Mouse (Mus musculus): ENCODE measurements around the gene Nap1l3. TPM values are rescaled to one million over a fixed set of nuclear protein-coding genes. Genes with fewer than 3 reads are reported as not detected.

The Nap1l3 gene
- polyA plus RNA-seq (2021): 4.5 TPM

DNA sequence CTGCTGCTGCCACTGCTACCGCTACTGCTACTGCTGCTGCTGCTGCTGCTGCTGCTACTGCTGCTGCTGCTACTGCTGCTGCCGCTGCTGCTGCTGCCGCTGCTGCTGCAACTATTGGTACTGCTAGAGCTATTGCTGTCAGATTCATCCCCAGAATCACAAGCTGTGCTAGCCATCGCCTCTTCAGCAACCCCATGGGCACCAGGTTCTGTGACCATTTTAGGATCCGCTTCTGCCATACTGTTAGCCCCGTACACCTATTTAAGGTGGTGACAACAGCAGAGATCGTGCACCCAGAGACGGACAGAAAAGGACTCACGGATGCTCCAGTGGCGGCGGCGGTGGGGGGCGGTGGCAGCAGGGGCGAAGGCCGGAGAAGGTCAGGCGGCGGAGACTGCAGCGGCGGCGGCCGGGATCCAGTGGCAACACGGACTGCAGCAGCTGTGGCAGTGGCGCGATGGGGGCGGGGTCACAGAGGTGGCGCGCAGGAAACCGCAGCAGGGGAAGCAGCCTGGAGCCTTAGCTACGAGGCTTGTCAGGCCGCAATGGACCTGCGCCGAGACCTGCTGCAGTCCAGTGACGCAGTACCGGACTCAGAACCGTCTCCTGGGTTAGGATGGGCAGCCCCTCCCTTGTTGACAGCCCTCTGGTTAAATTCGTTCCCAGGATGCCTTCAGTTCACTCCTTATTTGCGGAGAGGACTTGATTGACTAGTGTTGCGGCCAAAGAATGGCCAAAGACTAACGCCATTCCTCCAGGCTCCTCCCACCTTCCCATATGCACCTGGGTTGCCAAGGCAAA, at the start of gene Nap1l3:
Gene Nap1l3, minus strand, starts transcription at position 621 of the 801 bp plus-strand sequence.
- in situ Hi-C loops (cut with MboI; ENCODE audit: low pct_unique_long_range_greater_than_20kb): no loop called here
- DNase-seq (ENCODE audit: low read depth, low spot score): peak; percentile 47
- peak; percentile 98 for ATAC-seq
- no peak for TF ChIP-seq CTCF (IDR thresholded peaks at IDR 0.05)
- ChIA-PET POLR2A (no interaction called here), CTCF (no interaction called here)
- H3K27me3 ChIP-seq: peaks cover 15% of the 10 kb centered on the region

DNA sequence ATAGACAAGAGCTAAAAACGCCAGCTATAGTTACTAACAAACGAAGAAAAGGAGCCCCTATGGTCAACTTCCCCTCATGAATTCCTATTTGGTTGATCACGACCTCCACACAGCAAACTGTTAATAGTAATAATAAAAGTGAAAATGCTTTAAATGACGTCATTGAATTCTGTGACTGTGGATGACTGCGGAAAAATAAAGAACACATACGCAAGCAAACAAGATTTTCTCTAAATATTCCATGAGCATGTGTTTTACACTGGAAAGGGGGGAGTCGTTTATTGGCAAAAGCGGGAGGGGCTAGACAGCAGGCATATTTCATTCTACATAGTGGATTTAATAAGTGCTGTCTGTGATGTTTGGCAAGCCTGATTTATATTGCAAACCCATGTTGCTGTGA, 451 bp upstream of the Nap1l3 start:
- ChIA-PET CTCF (no interaction called here), POLR2A (no interaction called here)
- ATAC-seq (no peak), DNase-seq (ENCODE audit: low read depth, low spot score) (no peak)
- H3K27me3 ChIP-seq: peaks cover 15% of the 10 kb centered on the region
- no peak for TF ChIP-seq CTCF (IDR thresholded peaks at IDR 0.05)
- in situ Hi-C loops (cut with MboI; ENCODE audit: low pct_unique_long_range_greater_than_20kb): no loop called here

All from Patski (cell line).